Comparison of ENCODE assay signal across 8 mouse cellular contexts in the genomic region with DNA sequence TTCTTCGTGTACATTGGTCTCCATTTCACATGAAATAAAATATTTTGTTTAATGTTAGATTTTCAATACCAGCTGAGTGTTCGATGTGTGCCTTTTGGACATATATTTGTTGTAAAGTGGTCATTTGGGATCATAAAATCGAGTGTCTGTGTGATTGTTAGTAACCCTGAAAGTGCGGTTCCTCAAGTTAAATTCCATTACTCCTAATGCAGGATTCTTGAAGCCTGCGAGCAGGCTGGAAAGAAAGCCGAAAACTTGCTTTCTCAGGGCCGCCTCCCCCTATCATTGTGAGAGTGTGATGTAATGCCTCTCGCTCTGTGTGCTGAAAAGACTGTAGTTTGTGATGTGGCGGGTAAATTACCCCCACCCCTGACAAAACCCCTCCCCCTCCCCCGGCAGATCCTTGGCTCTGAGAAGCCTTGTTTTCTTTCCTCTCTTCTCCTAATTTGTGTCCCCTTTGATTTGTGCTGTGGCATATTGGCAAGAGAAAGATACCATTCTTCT.
DNase-seq lines count a peak whose midpoint lies in the region; ATAC-seq and TF ChIP-seq lines count a peak whose summit lies in the region.

No protein-coding gene starts in this region.

- H3K36me3 ChIP-seq in erythroblast, embryonic 14.5 days (ENCODE audit: control insufficient read depth), result peaks cover 21% of the 10 kb centered on the region
- H3K36me3 ChIP-seq in hindbrain, embryonic 13.5 days, result no peaks in the 10 kb centered on the region
- no peaks in the 10 kb centered on the region for H3K36me3 ChIP-seq in midbrain, embryonic 12.5 days
- H3K36me3 ChIP-seq in stomach, embryonic 16.5 days (ENCODE audit: control insufficient read depth, insufficient read depth, low read length), result no peaks in the 10 kb centered on the region

- H3K27ac ChIP-seq in gastrocnemius, adult 2 months, result peak overlapping the region; percentile 94
- H3K27ac ChIP-seq in hindbrain, embryonic 13.5 days, result peak overlapping the region; percentile 92
- H3K27ac ChIP-seq in midbrain, embryonic 12.5 days (replicated peaks), result peak overlapping the region; percentile 91
- H3K27ac ChIP-seq in stomach, embryonic 16.5 days (ENCODE audit: low read length), result peak overlapping the region; percentile 94

- TF ChIP-seq CTCF in gastrocnemius, adult 2 months (IDR thresholded peaks at IDR 0.05), result no peak

- peaks cover 55% of the 10 kb centered on the region for H3K4me1 ChIP-seq in erythroblast, embryonic 14.5 days (ENCODE audit: control insufficient read depth)
- peaks cover 46% of the 10 kb centered on the region for H3K4me1 ChIP-seq in hindbrain, embryonic 13.5 days (replicated peaks)
- H3K4me1 ChIP-seq in midbrain, embryonic 12.5 days, result peaks cover 42% of the 10 kb centered on the region
- peaks cover 29% of the 10 kb centered on the region for H3K4me1 ChIP-seq in stomach, embryonic 16.5 days (ENCODE audit: control insufficient read depth, insufficient read depth, low read length)

- H3K9me3 ChIP-seq in erythroblast, embryonic 14.5 days (ENCODE audit: control insufficient read depth, low read length), result no peaks in the 10 kb centered on the region
- H3K9me3 ChIP-seq in hindbrain, embryonic 13.5 days, result no peaks in the 10 kb centered on the region
- no peaks in the 10 kb centered on the region for H3K9me3 ChIP-seq in midbrain, embryonic 12.5 days
- no peaks in the 10 kb centered on the region for H3K9me3 ChIP-seq in stomach, embryonic 16.5 days (replicated peaks; ENCODE audit: control insufficient read depth, low read length)

- peak; percentile 43 for DNase-seq in gastrocnemius, adult 2 months
- no peak for DNase-seq in gastrocnemius, adult 8-10 months (ENCODE audit: low spot score in 2 of 2)
- DNase-seq in brain, adult 2 months (ENCODE audit: low read depth, low spot score), result peak; percentile 84
- DNase-seq in left cerebral cortex, postnatal 4 days, result peak; percentile 60

- peak overlapping the region; percentile 85 for H3K9ac ChIP-seq in hindbrain, embryonic 13.5 days
- H3K9ac ChIP-seq in midbrain, embryonic 12.5 days (replicated peaks), result peak overlapping the region; percentile 63
- peak overlapping the region; percentile 78 for H3K9ac ChIP-seq in stomach, embryonic 16.5 days (ENCODE audit: low read length)

- intact Hi-C loops in gastrocnemius, adult 2 months (cut with DNase I), result loop anchor here (2.0 to 5.0 kb wide), 2 partner anchors 53 to 89 kb away; a partner anchor contains a TSS
- intact Hi-C loops in left cerebral cortex, postnatal 4 days (cut with DNase I), result loop anchor here (5.0 kb wide), 1 partner anchor 87 kb away; a partner anchor contains a TSS

- no peaks in the 10 kb centered on the region for H3K27me3 ChIP-seq in erythroblast, embryonic 14.5 days (ENCODE audit: control insufficient read depth)
- no peaks in the 10 kb centered on the region for H3K27me3 ChIP-seq in hindbrain, embryonic 13.5 days
- H3K27me3 ChIP-seq in midbrain, embryonic 12.5 days, result no peaks in the 10 kb centered on the region
- no peaks in the 10 kb centered on the region for H3K27me3 ChIP-seq in stomach, embryonic 16.5 days (ENCODE audit: control insufficient read depth, insufficient read depth, low read length)

- H3K4me3 ChIP-seq in gastrocnemius, adult 2 months, result peak overlapping the region; percentile 90
- H3K4me3 ChIP-seq in erythroblast, embryonic 14.5 days (replicated peaks), result peak overlapping the region; percentile 75
- peak overlapping the region; percentile 59 for H3K4me3 ChIP-seq in hindbrain, embryonic 13.5 days
- H3K4me3 ChIP-seq in midbrain, embryonic 12.5 days, result peak overlapping the region; percentile 48
- peak overlapping the region; percentile 67 for H3K4me3 ChIP-seq in stomach, embryonic 16.5 days (replicated peaks; ENCODE audit: low read length)

- H3K4me2 ChIP-seq in hindbrain, embryonic 13.5 days, result peak overlapping the region; percentile 74
- H3K4me2 ChIP-seq in midbrain, embryonic 12.5 days (replicated peaks), result peak overlapping the region; percentile 58
- peak overlapping the region; percentile 67 for H3K4me2 ChIP-seq in stomach, embryonic 16.5 days (ENCODE audit: low read depth, low read length)

- ATAC-seq in hindbrain, embryonic 13.5 days (ENCODE audit: low FRiP score), result peak; percentile 50
- peak; percentile 64 for ATAC-seq in midbrain, embryonic 12.5 days (ENCODE audit: low FRiP score, low read depth)
- peak; percentile 30; the same call in 1 of the 2 replicates for ATAC-seq in stomach, embryonic 16.5 days (ENCODE audit: insufficient read depth, low FRiP score)

- WGBS in hindbrain, embryonic 13.5 days, result 0% methylated on average over 10 of the region's 10 CpGs
- under 1% methylated on average over 10 of the region's 10 CpGs for WGBS in midbrain, embryonic 12.5 days
- under 1% methylated on average over 10 of the region's 10 CpGs for WGBS in stomach, embryonic 16.5 days

Comparison
In these comparisons a context has a peak if more than half of its experiments do, and no peak if none do; other contexts are left out.
1. DNase-seq: peak in gastrocnemius, adult 2 months (single experiment), brain, adult 2 months (single experiment) and left cerebral cortex, postnatal 4 days (single experiment); none in gastrocnemius, adult 8-10 months (0 of 2).
2. Peak in every context shown above with its lines, with median percentiles within 50 percentile points of each other: H3K27ac ChIP-seq, H3K4me3 ChIP-seq, ATAC-seq, H3K4me2 ChIP-seq and H3K9ac ChIP-seq.